Mouse (Mus musculus): Measurements from ENCODE around the gene Pacs1. TPM values are rescaled to one million over a fixed set of nuclear protein-coding genes. Genes with fewer than 3 reads are reported as not detected.

Gene Pacs1
- polyA plus RNA-seq (2015; fragmentation: Nextera tagmentation; extraction: Ambion mirVana) = 36.3 and 41.0 TPM in 2 replicates

GRCm38 (mm10) chr19:5272801-5273733, at the start of gene Pacs1:
Gene Pacs1, minus strand, starts transcription at chr19:5273119.
- peak; percentile 89 for ATAC-seq (ENCODE audit: low read depth)
- Histone ChIP-seq H3K27me3 (no peaks in the 10 kb centered on the region), H3K4me2 (peak within 1 kb of the TSS; percentile 85), H3K4me3 (peak within 1 kb of the TSS; percentile 74), H3K27ac (replicated peaks) (peak within 1 kb of the TSS; percentile 93), H3K36me3 (peaks cover 40% of the 10 kb centered on the region), H3K4me1 (replicated peaks) (peaks cover 43% of the 10 kb centered on the region), H3K9ac (peak within 1 kb of the TSS; percentile 86), H3K9me3 (no peaks in the 10 kb centered on the region)
- under 1% methylated on average over 86 of the region's 97 CpGs for WGBS

GRCm38 (mm10) chr19:5313189-5313588, 40.3 kb upstream of the Pacs1 start:
- Histone ChIP-seq H3K27me3 (no peaks in the 10 kb centered on the region), H3K9me3 (peaks cover 6% of the 10 kb centered on the region), H3K36me3 (no peaks in the 10 kb centered on the region), H3K4me2 (no peak overlapping the region), H3K27ac (replicated peaks) (no peak overlapping the region), H3K4me1 (replicated peaks) (no peaks in the 10 kb centered on the region), H3K4me3 (no peak overlapping the region), H3K9ac (no peak overlapping the region)
- 90% methylated on average over 8 of the region's 8 CpGs for WGBS
- ATAC-seq (ENCODE audit: low read depth) = no peak

- Histone ChIP-seq H3K9ac (no peak overlapping the region), H3K27me3 (peaks cover 17% of the 10 kb centered on the region), H3K9me3 (no peaks in the 10 kb centered on the region), H3K4me1 (replicated peaks) (no peaks in the 10 kb centered on the region), H3K4me2 (no peak overlapping the region), H3K27ac (replicated peaks) (no peak overlapping the region), H3K36me3 (peaks cover 39% of the 10 kb centered on the region), H3K4me3 (no peak overlapping the region)
- ATAC-seq (ENCODE audit: low read depth) = no peak
- WGBS = 82% methylated on average over 7 of the region's 7 CpGs
Observed at GRCm38 (mm10) chr19:5309025-5309424, 36.1 kb upstream of the Pacs1 start.

- Histone ChIP-seq H3K4me3 (peak overlapping the region; percentile 11; the same call in 1 of the 2 replicates), H3K9ac (no peak overlapping the region)
Observed at GRCm38 (mm10) chr19:5306968-5307734, 34.2 kb upstream of the Pacs1 start.

GRCm38 (mm10) chr19:5306279-5306678, 33.4 kb upstream of the Pacs1 start:
- 87% methylated on average over 6 of the region's 6 CpGs for WGBS
- Histone ChIP-seq H3K4me2 (no peak overlapping the region), H3K27me3 (peaks cover 17% of the 10 kb centered on the region), H3K4me3 (no peak overlapping the region), H3K27ac (replicated peaks) (no peak overlapping the region), H3K36me3 (peaks cover 57% of the 10 kb centered on the region), H3K9me3 (no peaks in the 10 kb centered on the region), H3K9ac (no peak overlapping the region), H3K4me1 (replicated peaks) (no peaks in the 10 kb centered on the region)
- ATAC-seq (ENCODE audit: low read depth) = no peak

More at GRCm38 (mm10) chr19:5306968-5307734, 34.2 kb upstream of the Pacs1 start:
- no peak for ATAC-seq (ENCODE audit: low read depth)
- no peak overlapping the region for H3K27ac ChIP-seq (replicated peaks)
- 37% methylated on average over 98 of the region's 98 CpGs for WGBS
- H3K4me2 ChIP-seq = peak overlapping the region; percentile 34
- no peaks in the 10 kb centered on the region for H3K9me3 ChIP-seq
- H3K4me1 ChIP-seq (replicated peaks) = no peaks in the 10 kb centered on the region
- H3K36me3 ChIP-seq = peaks cover 57% of the 10 kb centered on the region
- peaks cover 17% of the 10 kb centered on the region for H3K27me3 ChIP-seq

- no peaks in the 10 kb centered on the region for H3K9me3 ChIP-seq
- no peak overlapping the region for H3K27ac ChIP-seq (replicated peaks)
- peaks cover 31% of the 10 kb centered on the region for H3K4me1 ChIP-seq (replicated peaks)
- H3K4me2 ChIP-seq = no peak overlapping the region
- WGBS = 23% methylated on average over 4 of the region's 4 CpGs
- no peak overlapping the region for H3K4me3 ChIP-seq
- ATAC-seq (ENCODE audit: low read depth) = no peak
- peaks cover 50% of the 10 kb centered on the region for H3K36me3 ChIP-seq
- H3K27me3 ChIP-seq = peaks cover 11% of the 10 kb centered on the region
- no peak overlapping the region for H3K9ac ChIP-seq
Observed at GRCm38 (mm10) chr19:5302455-5302854, 29.5 kb upstream of the Pacs1 start.

- Histone ChIP-seq H3K27me3 (no peaks in the 10 kb centered on the region), H3K4me2 (no peak overlapping the region), H3K27ac (replicated peaks) (no peak overlapping the region), H3K4me3 (no peak overlapping the region), H3K36me3 (peaks cover 32% of the 10 kb centered on the region), H3K9ac (0 out of 2 replicates have a peak overlapping the region, but pooled peaks have one; percentile 28), H3K9me3 (no peaks in the 10 kb centered on the region), H3K4me1 (replicated peaks) (peaks cover 45% of the 10 kb centered on the region)
- no peak for ATAC-seq (ENCODE audit: low read depth)
- WGBS = 89% methylated on average over 6 of the region's 6 CpGs
Observed at GRCm38 (mm10) chr19:5300588-5300987, 27.7 kb upstream of the Pacs1 start.

- peak within 1 kb of the TSS; percentile 77 for H3K4me2 ChIP-seq
- H3K27ac ChIP-seq (replicated peaks) = peak within 1 kb of the TSS; percentile 92
- no peaks in the 10 kb centered on the region for H3K9me3 ChIP-seq
- H3K36me3 ChIP-seq = peaks cover 18% of the 10 kb centered on the region
- ATAC-seq (ENCODE audit: low read depth) = peak; percentile 54
- peak within 1 kb of the TSS; percentile 69 for H3K4me3 ChIP-seq
- 5% methylated on average over 32 of the region's 32 CpGs for WGBS
- H3K4me1 ChIP-seq (replicated peaks) = peaks cover 58% of the 10 kb centered on the region
- no peaks in the 10 kb centered on the region for H3K27me3 ChIP-seq
- H3K9ac ChIP-seq = peak within 1 kb of the TSS; percentile 93
Observed at GRCm38 (mm10) chr19:5297903-5298800, 25.2 kb upstream of the Pacs1 start, which contains the start of gene Gal3st3. Gene Gal3st3, plus strand, starts transcription at chr19:5298331.

- H3K4me3 ChIP-seq = no peak overlapping the region
- H3K36me3 ChIP-seq = peaks cover 23% of the 10 kb centered on the region
- no peak overlapping the region for H3K9ac ChIP-seq
- H3K4me2 ChIP-seq = no peak overlapping the region
- H3K27ac ChIP-seq (replicated peaks) = no peak overlapping the region
- H3K9me3 ChIP-seq = no peaks in the 10 kb centered on the region
- ATAC-seq (ENCODE audit: low read depth) = no peak
- 77% methylated on average over 5 of the region's 5 CpGs for WGBS
- H3K4me1 ChIP-seq (replicated peaks) = peaks cover 62% of the 10 kb centered on the region
- H3K27me3 ChIP-seq = no peaks in the 10 kb centered on the region
Observed at GRCm38 (mm10) chr19:5296630-5297029, 23.7 kb upstream of the Pacs1 start.

GRCm38 (mm10) chr19:5295736-5296075, 22.8 kb upstream of the Pacs1 start:
- 6% methylated on average over 13 of the region's 13 CpGs for WGBS
- Histone ChIP-seq H3K4me1 (replicated peaks) (peaks cover 61% of the 10 kb centered on the region), H3K4me2 (peak overlapping the region; percentile 73), H3K9me3 (no peaks in the 10 kb centered on the region), H3K9ac (peak overlapping the region; percentile 81), H3K27me3 (no peaks in the 10 kb centered on the region), H3K36me3 (peaks cover 32% of the 10 kb centered on the region), H3K27ac (replicated peaks) (peak overlapping the region; percentile 92), H3K4me3 (peak overlapping the region; percentile 93)
- peak; percentile 15 for ATAC-seq (ENCODE audit: low read depth)

GRCm38 (mm10) chr19:5294972-5295735, 22.2 kb upstream of the Pacs1 start, which contains the start of gene Sf3b2:
Gene Sf3b2, minus strand, starts transcription at chr19:5295455.
- peaks cover 55% of the 10 kb centered on the region for H3K4me1 ChIP-seq (replicated peaks)
- H3K36me3 ChIP-seq = peaks cover 38% of the 10 kb centered on the region
- no peaks in the 10 kb centered on the region for H3K27me3 ChIP-seq
- under 1% methylated on average over 46 of the region's 46 CpGs for WGBS
- no peaks in the 10 kb centered on the region for H3K9me3 ChIP-seq
- peak; percentile 94 for ATAC-seq (ENCODE audit: low read depth)
- peak within 1 kb of the TSS; percentile 93 for H3K4me3 ChIP-seq
- H3K9ac ChIP-seq = peak within 1 kb of the TSS; percentile 92
- H3K27ac ChIP-seq (replicated peaks) = peak within 1 kb of the TSS; percentile 92
- H3K4me2 ChIP-seq = peak within 1 kb of the TSS; percentile 92
